Mouse (Mus musculus): ENCODE data around the gene Rprml. TPM values are rescaled to one million over a fixed set of nuclear protein-coding genes. Genes with fewer than 3 reads are reported as not detected.

The Rprml gene
- not detected in 2 replicates for polyA plus RNA-seq (2015; fragmentation: Nextera tagmentation; extraction: Ambion mirVana)

DNA sequence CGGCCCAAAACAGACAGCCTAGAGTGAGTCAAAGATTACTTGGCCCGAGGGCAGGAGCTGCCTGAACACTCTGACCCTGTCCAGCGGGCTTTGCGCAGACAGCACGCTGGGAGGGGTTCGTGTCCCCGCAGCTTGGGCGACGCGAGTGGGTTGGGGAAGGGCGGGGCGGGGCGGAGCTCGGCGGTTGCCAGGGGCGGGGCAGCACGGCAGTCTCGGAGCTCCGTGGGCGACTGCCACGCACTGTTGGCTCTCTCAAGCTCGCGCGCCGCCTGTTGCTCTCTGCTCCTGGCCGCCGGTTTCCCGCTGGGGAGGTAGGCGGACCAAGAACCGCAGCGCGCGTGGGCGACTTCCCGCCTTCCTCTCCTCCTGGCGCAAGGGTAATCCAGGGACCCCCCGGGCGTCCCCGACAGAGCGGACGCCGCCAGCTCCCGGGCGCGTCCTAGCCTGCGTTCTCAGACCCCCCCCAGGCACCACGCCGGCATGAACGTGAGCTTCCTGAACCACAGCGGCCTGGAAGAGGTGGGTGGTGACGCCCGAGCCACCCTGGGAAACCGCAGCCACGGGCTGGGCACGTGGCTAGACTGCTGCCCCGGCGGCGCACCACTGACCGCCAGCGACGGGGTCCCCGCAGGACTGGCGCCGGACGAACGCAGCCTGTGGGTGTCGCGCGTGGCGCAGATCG, at the start of gene Rprml:
Gene Rprml, plus strand, starts transcription at position 270 of the 682 bp plus-strand sequence.

DNA sequence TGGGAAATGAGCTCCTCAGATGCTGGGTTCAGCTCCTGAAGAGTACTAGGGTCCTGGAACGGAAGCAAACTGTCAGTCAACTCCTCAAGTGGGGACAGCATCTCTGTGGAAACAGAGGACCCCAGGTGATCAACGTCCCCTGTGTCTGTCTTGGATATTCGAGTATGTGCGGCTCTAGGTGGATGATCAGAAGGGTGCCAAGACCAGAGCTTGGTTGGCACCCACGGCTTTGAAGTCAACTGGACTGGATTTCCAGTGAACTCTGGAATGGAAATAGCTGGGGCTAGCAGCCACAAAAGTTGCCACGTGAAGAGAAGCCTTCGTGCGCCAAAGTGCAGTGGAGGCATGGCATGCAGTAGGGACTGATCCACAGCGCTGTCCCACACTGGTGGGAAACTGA, 28.3 kb upstream of the Rprml start, which contains the start of gene Gm884:
Gene Gm884, minus strand, starts transcription at position 101 of the 400 bp plus-strand sequence.

GRCm38 (mm10) chr11:103638790-103639189, 10.6 kb upstream of the Rprml start, which contains the start of gene Lyzl6:
TSS of gene Lyzl6 (minus strand) at chr11:103638890.

DNA sequence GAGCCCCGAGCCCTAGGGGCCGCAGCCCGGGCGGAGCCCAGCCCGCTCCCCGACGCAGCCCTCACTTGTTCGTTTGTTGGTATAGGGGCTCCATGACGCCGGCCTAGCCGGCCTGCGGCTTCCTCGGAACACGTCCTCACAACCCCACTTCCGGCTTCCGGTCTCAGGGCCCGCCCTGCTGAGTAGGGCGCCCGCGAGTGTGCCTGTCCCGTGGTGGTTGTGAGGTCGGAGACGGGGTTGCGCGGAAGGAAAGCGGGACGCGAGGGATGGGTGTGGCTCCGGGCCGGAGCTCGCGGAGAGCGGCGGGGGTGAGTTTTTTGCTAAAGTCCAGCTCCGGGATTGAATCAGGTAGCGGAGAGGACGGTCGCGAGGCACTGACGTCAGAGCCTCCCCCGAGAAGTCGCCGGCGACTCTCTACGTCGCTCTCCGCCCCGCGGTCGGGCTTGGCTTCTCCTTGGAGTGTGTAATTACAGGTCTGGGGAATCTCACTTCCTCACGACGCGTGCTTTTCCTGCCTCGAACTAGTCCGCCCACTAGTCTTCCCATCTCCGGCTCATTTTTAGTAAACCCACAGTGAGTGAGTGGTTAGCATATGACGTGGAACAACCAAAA, 48.3 kb downstream of the Rprml start, which contains the start of gene Gosr2:
Gene Gosr2, minus strand, starts transcription at position 334 of the 612 bp plus-strand sequence.

Other genes with a start within 250 kb of the Rprml start
- gene Plekhm1, start 236.9 kb upstream of the Rprml start, polyA plus RNA-seq (2015; fragmentation: Nextera tagmentation; extraction: Ambion mirVana), result 5.3 and 5.9 TPM in 2 replicates
- gene Lrrc37a, start 145.0 kb upstream of the Rprml start, polyA plus RNA-seq (2015; fragmentation: Nextera tagmentation; extraction: Ambion mirVana), result not detected in 2 replicates
- gene Gm884, start 28.4 kb upstream of the Rprml start, polyA plus RNA-seq (2015; fragmentation: Nextera tagmentation; extraction: Ambion mirVana), result not detected in 2 replicates
- gene Lyzl6, start 10.7 kb upstream of the Rprml start, polyA plus RNA-seq (2015; fragmentation: Nextera tagmentation; extraction: Ambion mirVana), result not detected in 2 replicates
- 67.3 and 71.9 TPM in 2 replicates for gene Gosr2, start 48.3 kb downstream of the Rprml start, polyA plus RNA-seq (2015; fragmentation: Nextera tagmentation; extraction: Ambion mirVana)
- not detected in 2 replicates for gene Wnt9b, start 100.3 kb downstream of the Rprml start, polyA plus RNA-seq (2015; fragmentation: Nextera tagmentation; extraction: Ambion mirVana)
- gene Wnt3, start 124.6 kb downstream of the Rprml start, polyA plus RNA-seq (2015; fragmentation: Nextera tagmentation; extraction: Ambion mirVana), result not detected in 2 replicates

All from urinary bladder, postnatal 0 days (tissue).